Mouse (Mus musculus) G1E-ER4 (cell line): ENCODE data around the gene Tor2a. TPM values are rescaled to one million over a fixed set of nuclear protein-coding genes. Genes with fewer than 3 reads are reported as not detected.

Source experiments
- GATA1 ChIP-seq: IDR thresholded peaks from one replicate; pipeline ENCODE4 v1.8.0; 2012; ENCODE audit warnings: low read length, inconsistent platforms
- polyA plus RNA-seq: library from polyadenylated mRNA; stranded (reverse); fragments of >175 nt; gene quantifications from 2 replicates; pipeline ENCODE4 v1.2.3, GENCODE M21; 2012

The Tor2a gene
- polyA plus RNA-seq, 1 experiment: 37.0 TPM

- TF ChIP-seq GATA1: no peak
Observed at GRCm38 (mm10) chr2:32722581-32722980, 34.5 kb upstream of the Tor2a start.

- TF ChIP-seq GATA1: no peak
Observed at GRCm38 (mm10) chr2:32724149-32724548, 32.9 kb upstream of the Tor2a start.

- no peak for TF ChIP-seq GATA1
Observed at GRCm38 (mm10) chr2:32724832-32725790, 31.9 kb upstream of the Tor2a start.

- TF ChIP-seq GATA1: no peak
Observed at GRCm38 (mm10) chr2:32727435-32727834, 29.6 kb upstream of the Tor2a start.

- no peak for TF ChIP-seq GATA1
Observed at GRCm38 (mm10) chr2:32728463-32728862, 28.6 kb upstream of the Tor2a start.

GRCm38 (mm10) chr2:32729547-32729946 is 27.5 kb upstream of the Tor2a start:
- TF ChIP-seq GATA1: no peak

- TF ChIP-seq GATA1: no peak
Observed at GRCm38 (mm10) chr2:32730854-32731253, 26.2 kb upstream of the Tor2a start.

- TF ChIP-seq GATA1: no peak
Observed at GRCm38 (mm10) chr2:32731911-32732310, 25.1 kb upstream of the Tor2a start.

- TF ChIP-seq GATA1: no peak
Observed at GRCm38 (mm10) chr2:32732695-32733094, 24.3 kb upstream of the Tor2a start.

- no peak for TF ChIP-seq GATA1
Observed at GRCm38 (mm10) chr2:32734480-32734879, 22.6 kb upstream of the Tor2a start.

- TF ChIP-seq GATA1: no peak
Observed at GRCm38 (mm10) chr2:32734933-32735332, 22.1 kb upstream of the Tor2a start.

GRCm38 (mm10) chr2:32736306-32736829 is 20.7 kb upstream of the Tor2a start:
- TF ChIP-seq GATA1: no peak

- no peak for TF ChIP-seq GATA1
Observed at GRCm38 (mm10) chr2:32737008-32737407, 20.0 kb upstream of the Tor2a start.

- TF ChIP-seq GATA1: no peak
Observed at GRCm38 (mm10) chr2:32739311-32739710, 17.7 kb upstream of the Tor2a start.

GRCm38 (mm10) chr2:32740916-32741272 is 16.1 kb upstream of the Tor2a start, which contains the start of gene 6330409D20Rik:
Gene 6330409D20Rik (minus strand): TSS chr2:32741016.
- TF ChIP-seq GATA1: no peak

GRCm38 (mm10) chr2:32741273-32742172 is 15.5 kb upstream of the Tor2a start:
- no peak for TF ChIP-seq GATA1
